Mouse (Mus musculus) CH12.LX (cell line): ENCODE measurements around the gene Uchl3. TPM values are rescaled to one million over a fixed set of nuclear protein-coding genes. Genes with fewer than 3 reads are reported as not detected.

Experiments used
- DNase-seq: peaks from one replicate; pipeline ENCODE4 v3.0.0-alpha.2; 2013; ENCODE audit errors: extremely low read depth
- H3K27ac ChIP-seq: 2 replicates; pipeline ENCODE4 v1.5.1; 2012; ENCODE audit warnings: low read depth, mild to moderate bottlenecking, control low read depth, moderate library complexity; ENCODE audit not compliant: insufficient read depth
- H3K27me3 ChIP-seq: replicated peaks from 2 replicates; pipeline ENCODE3; 2012; ENCODE audit warnings: inconsistent platforms
- H3K36me3 ChIP-seq, 2 experiments: replicated peaks in 1 of 2; 2 replicates each; pipeline versions ENCODE3 to v1.6.1; 2012; ENCODE audit warnings: inconsistent platforms in 1 of 2, low read length in 1 of 2, mild to moderate bottlenecking in 1 of 2, mixed read lengths in 1 of 2, moderate library complexity in 1 of 2; ENCODE audit not compliant: control insufficient read depth in 1 of 2, insufficient read depth in 1 of 2
- H3K4me1 ChIP-seq, 2 experiments: 2 replicates each; pipeline ENCODE4 v1.6.1; 2012; ENCODE audit warnings: inconsistent platforms in 1 of 2, moderate library complexity in 1 of 2; ENCODE audit not compliant: insufficient read depth in 2 of 2, control insufficient read depth in 1 of 2
- H3K4me2 ChIP-seq: 2 replicates; pipeline ENCODE4 v1.6.1; 2012; ENCODE audit warnings: low read depth, mild to moderate bottlenecking, control low read depth; ENCODE audit not compliant: poor library complexity, insufficient read depth, severe bottlenecking
- H3K4me3 ChIP-seq, 3 experiments: fragments of 150-350 bp in 1 of 3; sonication (generic) in 1 of 3; replicated peaks in 1 of 3; 2 replicates each; pipeline versions ENCODE3 to v1.5.1; 2011 to 2012; ENCODE audit warnings: low read depth in 2 of 3, low read length in 2 of 3, mild to moderate bottlenecking in 2 of 3, moderate library complexity in 2 of 3, control low read depth in 1 of 3, improper control_type of control experiment in 1 of 3, inconsistent platforms in 1 of 3, mixed read lengths in 1 of 3; ENCODE audit not compliant: poor library complexity in 1 of 3
- H3K79me2 ChIP-seq: replicated peaks from 2 replicates; pipeline ENCODE4 v1.6.1; 2012; ENCODE audit warnings: mild to moderate bottlenecking, moderate library complexity; ENCODE audit not compliant: control insufficient read depth, poor library complexity, insufficient read depth, severe bottlenecking; ENCODE audit errors: extremely low read depth
- H3K9ac ChIP-seq: 2 replicates; pipeline ENCODE4 v1.6.1; 2012; ENCODE audit warnings: low read depth, mild to moderate bottlenecking, control low read depth, moderate library complexity; ENCODE audit not compliant: insufficient read depth
- H3K9me3 ChIP-seq: replicated peaks from 2 replicates; pipeline ENCODE3; 2012; ENCODE audit warnings: low read length, inconsistent platforms, mixed read lengths
- BHLHE40 ChIP-seq: IDR thresholded peaks from 2 replicates; pipeline ENCODE4 v1.6.1; 2011; ENCODE audit warnings: mild to moderate bottlenecking, low read depth, low read length, improper control_type of control experiment
- CHD1 ChIP-seq: IDR thresholded peaks from 2 replicates; pipeline ENCODE4 v1.6.1; 2012; ENCODE audit warnings: low read depth, low read length, improper control_type of control experiment, inconsistent platforms
- CTCF ChIP-seq, 2 experiments: IDR thresholded peaks in 1 of 2; conservative IDR thresholded peaks in 1 of 2; 2 replicates each; pipeline ENCODE4 v1.5.1; 2011 to 2012; ENCODE audit warnings: low read depth in 2 of 2, low read length in 2 of 2, improper control_type of control experiment in 1 of 2, inconsistent platforms in 1 of 2, mild to moderate bottlenecking in 1 of 2, moderate library complexity in 1 of 2
- EP300 ChIP-seq: IDR thresholded peaks from 2 replicates; pipeline ENCODE4 v1.6.1; 2011; ENCODE audit warnings: low read length, improper control_type of control experiment
- ETS1 ChIP-seq: conservative IDR thresholded peaks from 2 replicates; pipeline ENCODE4 v1.6.1; 2012; ENCODE audit warnings: low read depth, mild to moderate bottlenecking, inconsistent platforms, low read length, improper control_type of control experiment, moderate library complexity
- GABPA ChIP-seq: IDR thresholded peaks from 2 replicates; pipeline ENCODE4 v1.6.1; 2012; ENCODE audit warnings: low read depth, low read length, improper control_type of control experiment, inconsistent platforms; ENCODE audit not compliant: insufficient replicate concordance
- IRF4 ChIP-seq: IDR thresholded peaks from 2 replicates; pipeline ENCODE4 v1.6.1; 2014; ENCODE audit warnings: low read depth, mild to moderate bottlenecking, inconsistent platforms, low read length, improper control_type of control experiment
- MAFK ChIP-seq: IDR thresholded peaks from 2 replicates; pipeline ENCODE4 v1.6.1; 2011; ENCODE audit warnings: low read length, improper control_type of control experiment; ENCODE audit not compliant: insufficient replicate concordance
- MXI1 ChIP-seq: IDR thresholded peaks from 2 replicates; pipeline ENCODE4 v1.6.1; 2011; ENCODE audit warnings: mild to moderate bottlenecking, low read depth, low read length, improper control_type of control experiment
- MYC ChIP-seq: IDR thresholded peaks from 2 replicates; pipeline ENCODE4 v1.6.1; 2011; ENCODE audit warnings: low read depth, mild to moderate bottlenecking, improper control_type of control experiment, low read length
- NELFE ChIP-seq: IDR thresholded peaks from 2 replicates; pipeline ENCODE4 v1.6.1; 2011; ENCODE audit warnings: low read depth, low read length, improper control_type of control experiment
- NRF1 ChIP-seq: IDR thresholded peaks from 2 replicates; pipeline ENCODE4 v1.6.1; 2014; ENCODE audit warnings: low read depth, mild to moderate bottlenecking, inconsistent platforms, low read length, improper control_type of control experiment, moderate library complexity
- PAX5 ChIP-seq: IDR thresholded peaks from 2 replicates; pipeline ENCODE4 v1.6.1; 2012; ENCODE audit warnings: low read length, inconsistent platforms, mixed read lengths
- POLR2A ChIP-seq: IDR thresholded peaks from 2 replicates; pipeline ENCODE4 v1.6.1; 2011; ENCODE audit warnings: low read depth, mild to moderate bottlenecking, improper control_type of control experiment, low read length
- RAD21 ChIP-seq: IDR thresholded peaks from 2 replicates; pipeline ENCODE4 v1.6.1; 2011; ENCODE audit warnings: low read depth, mild to moderate bottlenecking, low read length, improper control_type of control experiment, moderate library complexity
- RCOR1 ChIP-seq: conservative IDR thresholded peaks from 2 replicates; pipeline ENCODE4 v1.6.1; 2012; ENCODE audit warnings: low read depth, mild to moderate bottlenecking, inconsistent platforms, low read length, improper control_type of control experiment
- SIN3A ChIP-seq: IDR thresholded peaks from 2 replicates; pipeline ENCODE4 v1.6.1; 2012; ENCODE audit warnings: low read length, improper control_type of control experiment, inconsistent platforms
- SMC3 ChIP-seq: IDR thresholded peaks from 2 replicates; pipeline ENCODE4 v1.6.1; 2011; ENCODE audit warnings: low read depth, low read length, improper control_type of control experiment
- TBP ChIP-seq: conservative IDR thresholded peaks from 2 replicates; pipeline ENCODE4 v1.6.1; 2011; ENCODE audit warnings: low read depth, low read length, improper control_type of control experiment
- UBTF ChIP-seq: IDR thresholded peaks from 2 replicates; pipeline ENCODE4 v1.6.1; 2012; ENCODE audit warnings: low read depth, mild to moderate bottlenecking, inconsistent platforms, low read length, improper control_type of control experiment, moderate library complexity
- USF2 ChIP-seq: conservative IDR thresholded peaks from 2 replicates; pipeline ENCODE4 v1.6.1; 2011; ENCODE audit warnings: low read depth, low read length, improper control_type of control experiment
- ZC3H11A ChIP-seq: IDR thresholded peaks from 2 replicates; pipeline ENCODE4 v1.6.1; 2012; ENCODE audit warnings: low read depth, mild to moderate bottlenecking, inconsistent platforms, low read length, improper control_type of control experiment
- ZKSCAN1 ChIP-seq: IDR thresholded peaks from 2 replicates; pipeline ENCODE4 v1.6.1; 2012; ENCODE audit warnings: low read depth, inconsistent platforms, low read length, improper control_type of control experiment, borderline replicate concordance
- ZMIZ1 ChIP-seq: IDR thresholded peaks from 2 replicates; pipeline ENCODE4 v1.6.1; 2012; ENCODE audit warnings: low read depth, mild to moderate bottlenecking, inconsistent platforms, low read length, improper control_type of control experiment
- ZNF384 ChIP-seq: IDR thresholded peaks from 2 replicates; pipeline ENCODE4 v1.6.1; 2012; ENCODE audit warnings: low read depth, low read length, improper control_type of control experiment, inconsistent platforms
- dilution Hi-C: fragments of 300-500 bp; cut with MboI; formaldehyde crosslinking; loops from 2 replicates; pipeline ENCODE4 v1.14.3; 2020; ENCODE audit warnings: low sequenced_read_pairs; ENCODE audit not compliant: extremely low pct_unique_long_range_greater_than_20kb, extremely low pct_ligation_motif_present
- in situ Hi-C: fragments of 300-500 bp; cut with MboI; formaldehyde crosslinking; loops from 3 replicates; pipeline ENCODE4 v1.14.3; 2019; ENCODE audit warnings: low sequenced_read_pairs, low pct_ligation_motif_present, low pct_unique_long_range_greater_than_20kb, mixed read lengths
- polyA plus RNA-seq: library from polyadenylated mRNA; unstranded; fragments of >175 nt; gene quantifications from 2 replicates; pipeline ENCODE4 v1.2.1, GENCODE M21; 2012; ENCODE audit warnings: low read depth; ENCODE audit not compliant: insufficient read length
- total RNA-seq, 2 experiments: library from RNA; depleted of rRNA; stranded (reverse); fragments of 300-350 nt in 1 of 2; fragments of >200 nt in 1 of 2; gene quantifications; 2 replicates each; pipeline ENCODE4 v1.2.3; 2012 to 2014

The Uchl3 gene
- total and polyA plus RNA-seq, 3 experiments: 101 to 326 (median 169) TPM

DNA sequence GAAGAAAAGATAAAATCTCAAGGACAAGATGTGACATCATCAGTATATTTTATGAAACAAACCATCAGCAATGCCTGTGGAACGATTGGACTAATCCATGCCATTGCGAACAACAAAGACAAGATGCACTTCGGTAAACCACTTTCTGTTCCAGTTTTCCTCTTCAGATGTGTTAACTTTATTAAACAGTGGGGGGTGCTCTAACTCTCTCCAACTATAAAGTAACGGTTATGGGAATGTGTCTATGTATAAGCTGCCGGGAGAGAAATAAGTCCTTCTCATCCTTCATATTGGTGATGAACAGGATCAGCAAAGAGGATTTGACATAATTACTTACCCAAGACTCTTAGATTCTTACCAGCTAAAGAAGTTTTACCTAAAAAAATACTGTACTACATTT, 12.8 kb downstream of the Uchl3 start:
- H3K9me3 ChIP-seq: no peaks in the 10 kb centered on the region
- no peak overlapping the region for H3K4me2 ChIP-seq
- no peak overlapping the region for H3K9ac ChIP-seq
- in situ Hi-C loops: no loop called here
- no peaks in the 10 kb centered on the region for H3K27me3 ChIP-seq
- no peak overlapping the region for H3K4me3 ChIP-seq
- H3K79me2 ChIP-seq: peaks cover 12% of the 10 kb centered on the region
- TF ChIP-seq SIN3A (no peak), RAD21 (peak; percentile 53), CHD1 (no peak), BHLHE40 (no peak), USF2 (no peak), MYC (no peak), MAFK (no peak), NRF1 (no peak), GABPA (no peak), ZKSCAN1 (no peak), EP300 (no peak), IRF4 (no peak), ZC3H11A (no peak), ZMIZ1 (no peak), MXI1 (no peak), TBP (no peak), ETS1 (no peak), UBTF (no peak), ZNF384 (no peak), SMC3 (peak; percentile 20; the same call in 1 of the 2 replicates), POLR2A (no peak), CTCF (conservative IDR thresholded peaks at IDR 0.05 in 1 of 2, IDR thresholded peaks at IDR 0.05 in 1 of 2; ENCODE audit: low read depth in 2 of 2, low read length in 2 of 2) (peak in 1 of 2 experiments; percentile 51; a peak in 2 of 4 replicates), NELFE (no peak), RCOR1 (no peak), PAX5 (no peak)
- TF ChIP-seq, all 38 proteins: peak for 3
- no peak overlapping the region for H3K27ac ChIP-seq
- dilution Hi-C loops: no loop called here
- peaks cover 16 to 57% of the 10 kb centered on the region in 2 experiments for H3K36me3 ChIP-seq
- DNase-seq: no peak
- peaks cover 7 to 82% of the 10 kb centered on the region in 2 experiments for H3K4me1 ChIP-seq
